Mouse (Mus musculus) gastrocnemius, adult 18-20 months (tissue): Measurements from ENCODE around the gene Nipal3. TPM values are rescaled to one million over a fixed set of nuclear protein-coding genes. Genes with fewer than 3 reads are reported as not detected.

Experiments
- DNase-seq: peaks from one replicate; pipeline ENCODE4 v3.0.0; 2021; ENCODE audit warnings: low spot score
- long read RNA-seq, 2 experiments: library from polyadenylated mRNA; stranded (forward); transcript quantifications; one replicate each; pipeline ENCODE4 v2.0.0; 2021
- total RNA-seq, 2 experiments: library from RNA; stranded (reverse); gene quantifications; 2 replicates each; pipeline ENCODE4 v1.2.3; 2021

The Nipal3 gene
- total RNA-seq: 10 to 100 TPM; 14.2 to 17.2 TPM
- long read RNA-seq, experiment 1, full-length matches to known transcripts: 9 of 10 reads
- long read RNA-seq, experiment 1, partial matches to known transcripts: 0 of 10 reads
- long read RNA-seq, experiment 1, other reads (novel, unspliced or antisense): 1 of 10 reads
- long read RNA-seq, experiment 2, full-length matches to known transcripts: 4 of 12 reads
- long read RNA-seq, experiment 2, partial matches to known transcripts: 1 of 12 reads
- long read RNA-seq, experiment 2, other reads (novel, unspliced or antisense): 7 of 12 reads

- peak; percentile 93 for DNase-seq
Observed at GRCm38 (mm10) chr4:135494521-135495396, at the start of gene Nipal3, which contains the start of gene Stpg1. Nipal3 (minus strand) TSS chr4:135495038. Stpg1 (plus strand) TSS chr4:135494790.

DNA sequence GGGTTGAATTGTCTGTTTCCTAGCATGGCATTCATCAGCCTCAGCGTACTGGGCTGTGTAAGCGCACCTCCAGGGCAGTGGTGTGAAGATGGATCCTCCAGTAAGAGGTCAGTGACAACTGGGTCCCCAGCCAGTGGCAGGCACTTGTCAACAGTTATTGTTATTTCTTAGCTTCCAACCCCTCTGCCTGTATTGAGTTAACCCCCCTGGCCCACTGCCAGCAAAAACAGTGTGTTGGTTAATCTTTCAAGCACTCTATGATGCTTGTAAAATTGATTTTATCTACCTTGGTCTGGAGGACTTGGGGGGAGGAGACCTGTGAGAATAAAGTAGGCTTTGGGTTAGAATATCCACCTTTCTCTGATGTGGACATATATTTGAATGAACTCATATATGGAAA is 49.4 kb upstream of the Nipal3 start:
- DNase-seq: no peak

DNA sequence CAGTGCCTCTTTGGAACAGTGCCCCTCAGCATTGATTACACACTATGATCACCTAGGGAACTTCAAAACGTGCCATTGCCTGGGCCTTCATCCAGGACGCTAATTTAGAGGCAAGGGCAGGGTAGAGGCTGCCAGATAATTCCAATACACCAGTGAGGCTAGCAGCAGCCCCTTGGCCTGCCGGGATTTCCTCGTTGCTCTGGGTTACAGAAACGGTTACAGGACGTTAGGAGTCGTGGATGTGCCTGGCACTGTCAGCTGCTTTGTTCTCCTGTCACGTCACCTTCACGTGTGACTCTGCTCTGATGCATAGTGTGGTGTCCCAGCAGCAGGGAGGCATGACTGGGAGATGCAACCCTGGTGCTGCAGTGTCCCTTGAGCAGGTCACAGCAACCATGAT is 45.2 kb upstream of the Nipal3 start:
- no peak for DNase-seq

- no peak for DNase-seq
Observed at GRCm38 (mm10) chr4:135539056-135539455, 44.2 kb upstream of the Nipal3 start.

GRCm38 (mm10) chr4:135535021-135535420 is 40.2 kb upstream of the Nipal3 start:
- no peak for DNase-seq

GRCm38 (mm10) chr4:135533001-135533400 is 38.2 kb upstream of the Nipal3 start:
- DNase-seq: no peak

DNA sequence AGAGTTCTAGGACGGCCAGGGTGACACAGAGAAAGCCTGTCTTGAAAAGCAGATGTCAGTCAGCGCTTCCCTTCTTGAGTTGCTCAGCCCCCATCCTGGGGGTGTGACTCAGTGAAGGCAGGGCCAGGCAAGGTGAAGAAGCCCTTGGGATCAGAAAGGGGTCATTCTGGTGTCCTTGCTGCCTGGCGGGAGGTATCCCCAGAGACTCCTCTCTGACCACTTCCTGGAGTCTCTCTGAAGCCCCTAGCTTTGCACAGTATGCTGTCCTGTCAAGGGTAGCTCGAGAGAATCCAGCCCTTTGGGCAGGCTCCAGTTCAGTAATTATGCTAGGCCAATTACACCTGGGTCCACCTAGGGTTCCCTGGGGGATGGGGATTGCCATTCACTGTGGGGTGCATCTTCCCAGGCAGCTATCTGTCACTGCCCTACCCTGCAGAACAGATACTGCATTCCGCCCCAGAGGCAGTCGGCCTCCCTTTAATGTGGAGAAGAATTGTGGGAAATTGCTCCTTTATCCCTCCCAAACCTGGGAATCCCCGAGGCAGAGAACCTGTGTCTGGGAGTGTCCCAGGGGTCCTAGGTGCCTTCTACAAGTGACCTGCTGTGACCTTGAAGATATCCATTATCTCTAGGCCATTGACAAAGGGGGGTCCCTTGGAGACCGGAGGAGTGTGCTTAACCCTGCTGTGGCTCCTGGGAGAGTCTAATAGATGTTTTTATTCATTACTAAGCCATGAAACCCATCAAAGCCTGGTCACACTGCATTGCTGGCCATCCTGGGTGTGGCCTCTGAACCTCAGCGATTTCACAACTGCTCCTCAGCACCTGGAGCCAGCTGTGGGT is 37.2 kb upstream of the Nipal3 start:
- DNase-seq: no peak

GRCm38 (mm10) chr4:135531236-135531635 is 36.4 kb upstream of the Nipal3 start:
- no peak for DNase-seq

DNA sequence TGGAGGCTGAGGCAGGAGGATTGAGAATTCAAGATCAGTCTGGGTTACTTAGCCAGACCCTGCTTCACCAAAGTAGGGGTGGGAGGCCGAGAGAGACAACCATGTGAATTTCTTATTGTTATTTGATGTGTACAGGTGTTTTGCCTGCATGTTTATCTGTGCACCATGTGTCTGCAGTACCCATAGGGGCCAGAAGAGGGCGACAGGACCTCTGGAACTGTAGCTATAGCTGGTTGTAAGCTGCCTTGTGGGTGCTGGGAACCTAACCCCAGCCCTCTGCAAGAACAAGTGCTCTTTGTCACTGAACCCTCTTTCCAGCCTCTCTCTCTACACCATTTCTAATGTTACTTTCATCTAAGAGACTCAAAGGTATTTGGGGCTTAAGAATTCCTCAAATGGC is 35.4 kb upstream of the Nipal3 start:
- DNase-seq: no peak

DNA sequence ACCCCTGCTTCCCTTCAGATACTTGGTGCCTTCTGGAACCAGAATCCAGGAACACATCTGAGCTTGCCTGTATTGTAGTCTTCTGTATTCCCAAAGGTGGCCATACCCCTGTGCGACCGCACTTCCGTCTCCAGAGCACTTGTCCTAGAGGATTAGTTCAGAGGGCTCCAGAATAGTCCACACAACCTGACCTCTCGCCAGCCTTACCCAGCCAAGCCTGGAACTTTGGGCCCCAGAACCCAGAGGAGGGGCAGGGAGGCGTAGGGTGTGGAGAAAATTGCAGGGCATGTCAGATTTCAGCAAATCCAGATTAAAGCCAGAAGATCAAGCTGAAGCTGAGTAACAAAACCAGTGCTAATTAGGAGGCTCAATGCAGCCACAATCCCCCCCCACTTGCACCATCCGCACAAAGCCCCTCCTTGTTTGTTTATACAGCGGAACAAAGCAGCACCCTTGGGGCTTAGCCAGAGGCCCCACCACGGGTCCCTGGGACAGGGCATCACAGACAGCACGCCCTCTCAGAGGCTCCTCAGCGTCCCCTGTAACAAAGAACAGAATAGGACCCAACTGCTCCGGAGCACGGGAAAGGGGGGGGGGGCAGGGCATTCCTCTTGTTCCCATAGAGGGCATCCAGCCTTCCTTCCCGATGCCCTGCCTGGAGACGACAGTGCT is 31.3 kb upstream of the Nipal3 start:
- DNase-seq: no peak

- DNase-seq: no peak
Observed at GRCm38 (mm10) chr4:135525057-135525456, 30.2 kb upstream of the Nipal3 start.

DNA sequence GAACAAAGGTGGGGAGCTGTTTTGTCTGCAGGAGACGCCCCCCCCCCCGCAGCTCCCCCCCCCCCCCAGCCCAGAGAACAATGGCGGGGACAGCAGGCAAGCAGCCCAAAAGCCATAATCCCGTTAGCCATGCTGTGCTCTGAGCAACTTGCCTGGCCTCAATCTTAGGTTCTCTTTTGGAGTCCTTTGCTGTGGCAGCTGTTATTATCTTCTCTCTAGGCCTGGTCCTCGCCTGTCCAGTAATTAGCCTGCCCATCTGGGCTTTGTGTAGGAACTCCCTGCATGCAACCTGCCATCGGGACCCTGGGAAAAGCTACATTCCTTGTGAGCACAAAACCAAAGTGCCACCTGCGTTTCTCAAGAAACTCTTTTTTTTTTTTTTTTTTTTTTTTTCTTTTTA is 29.1 kb upstream of the Nipal3 start:
- no peak for DNase-seq

DNA sequence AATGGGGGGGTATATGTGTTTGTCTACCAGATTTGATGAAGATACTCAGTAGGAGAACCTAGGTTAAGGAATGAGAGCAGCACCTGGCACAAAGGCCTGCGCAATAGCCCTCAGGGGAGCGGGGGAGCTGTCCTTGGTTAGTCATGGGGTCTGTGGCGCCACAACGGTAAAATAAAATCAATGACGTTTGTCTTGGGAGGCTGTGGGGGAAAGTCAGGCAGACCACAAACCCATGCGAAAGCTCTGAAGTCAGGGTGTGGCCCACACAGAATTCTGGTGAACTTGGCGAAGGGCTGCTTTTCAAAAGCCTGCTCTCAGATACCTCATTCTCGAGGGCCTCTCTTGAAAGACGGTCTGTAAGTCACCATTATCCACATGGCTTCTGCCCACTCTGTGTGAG is 25.6 kb upstream of the Nipal3 start:
- DNase-seq: no peak

- DNase-seq: no peak
Observed at GRCm38 (mm10) chr4:135518135-135518534, 23.3 kb upstream of the Nipal3 start.

GRCm38 (mm10) chr4:135516351-135517316 is 21.8 kb upstream of the Nipal3 start:
- peak; percentile 63 for DNase-seq

GRCm38 (mm10) chr4:135514925-135515324 is 20.1 kb upstream of the Nipal3 start:
- DNase-seq: no peak

DNA sequence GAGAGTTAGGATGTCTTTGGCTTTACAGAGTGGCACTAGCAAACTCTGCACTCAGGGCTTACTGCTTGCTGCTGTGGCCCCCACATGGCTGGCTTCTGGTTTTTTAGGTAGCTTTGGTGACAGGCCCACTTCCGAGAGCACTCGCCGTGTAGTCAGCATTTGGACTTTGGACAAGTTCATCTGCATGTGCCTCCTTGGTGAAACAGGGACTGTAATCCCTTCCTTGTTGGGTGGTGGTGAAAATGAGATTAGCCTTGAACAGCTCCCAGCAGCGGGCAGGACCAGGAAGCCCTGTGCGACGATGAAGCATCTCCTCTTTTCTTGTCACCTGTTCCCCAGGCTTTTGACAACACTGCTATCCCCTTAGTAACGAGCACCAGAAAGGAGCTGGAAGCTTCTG is 19.0 kb upstream of the Nipal3 start:
- DNase-seq: no peak

GRCm38 (mm10) chr4:135509515-135509914 is 14.7 kb upstream of the Nipal3 start:
- DNase-seq: no peak

GRCm38 (mm10) chr4:135508419-135509039 is 13.7 kb upstream of the Nipal3 start:
- DNase-seq: peak; percentile 61
